Mouse (Mus musculus) midbrain, embryonic 16.5 days (tissue): ENCODE measurements around the gene Selenot. TPM values are rescaled to one million over a fixed set of nuclear protein-coding genes. Genes with fewer than 3 reads are reported as not detected.

Experiments
- ATAC-seq: fragments of 200-750 bp; cut with Nextera tagmentation; 2 replicates; pipeline ENCODE4 v1.8.0; 2017; ENCODE audit warnings: moderate TSS enrichment
- H3K27ac ChIP-seq: fragments of 300-500 bp; sonication (generic); 2 replicates; pipeline ENCODE4 v1.5.1; 2014; ENCODE audit warnings: mild to moderate bottlenecking, low read length, mixed read lengths
- H3K27me3 ChIP-seq: fragments of 300-500 bp; sonication (generic); 2 replicates; pipeline ENCODE4 v1.6.1; 2014; ENCODE audit warnings: low read depth, low read length, mixed read lengths; ENCODE audit not compliant: control insufficient read depth, insufficient read depth
- H3K36me3 ChIP-seq: fragments of 300-500 bp; sonication (generic); 2 replicates; pipeline ENCODE4 v1.6.1; 2014; ENCODE audit warnings: mild to moderate bottlenecking, low read length, moderate library complexity, mixed read lengths; ENCODE audit not compliant: control insufficient read depth, insufficient read depth
- H3K4me1 ChIP-seq: fragments of 300-500 bp; sonication (generic); 2 replicates; pipeline ENCODE4 v1.6.1; 2014; ENCODE audit warnings: mild to moderate bottlenecking, low read length, mixed read lengths; ENCODE audit not compliant: control insufficient read depth, insufficient read depth
- H3K4me2 ChIP-seq: fragments of 300-500 bp; sonication (generic); 2 replicates; pipeline ENCODE4 v1.6.1; 2014; ENCODE audit warnings: mild to moderate bottlenecking, low read length, mixed read lengths
- H3K4me3 ChIP-seq: fragments of 300-500 bp; sonication (generic); 2 replicates; pipeline ENCODE4 v1.5.1; 2014; ENCODE audit warnings: low read depth, mild to moderate bottlenecking, low read length, moderate library complexity, mixed read lengths
- H3K9ac ChIP-seq: fragments of 300-500 bp; sonication (generic); 2 replicates; pipeline ENCODE4 v1.6.1; 2014; ENCODE audit warnings: low read depth, low read length, mixed read lengths
- H3K9me3 ChIP-seq: fragments of 300-500 bp; sonication (generic); replicated peaks from 2 replicates; pipeline ENCODE4 v1.6.1; 2014; ENCODE audit warnings: mild to moderate bottlenecking, low read length, mixed read lengths; ENCODE audit not compliant: control insufficient read depth, poor library complexity, severe bottlenecking
- WGBS: fragments of 180-500 bp; shearing (Covaris S2); extraction: QIAGEN DNeasy Blood & Tissue Kit; methylation state at CpG from one replicate; pipeline ENCODE4 v1.1.7; 2014; 5-methylcytosine and 5-hydroxymethylcytosine counted together
- polyA plus RNA-seq: library from polyadenylated mRNA; unstranded; fragments of >200 nt; fragmentation: Nextera tagmentation; extraction: Ambion mirVana; gene quantifications from 2 replicates; pipeline ENCODE4 v1.2.1, GENCODE M21; 2015

The Selenot gene
- polyA plus RNA-seq, 1 experiment from 2014 or later: 24.8 TPM

DNA sequence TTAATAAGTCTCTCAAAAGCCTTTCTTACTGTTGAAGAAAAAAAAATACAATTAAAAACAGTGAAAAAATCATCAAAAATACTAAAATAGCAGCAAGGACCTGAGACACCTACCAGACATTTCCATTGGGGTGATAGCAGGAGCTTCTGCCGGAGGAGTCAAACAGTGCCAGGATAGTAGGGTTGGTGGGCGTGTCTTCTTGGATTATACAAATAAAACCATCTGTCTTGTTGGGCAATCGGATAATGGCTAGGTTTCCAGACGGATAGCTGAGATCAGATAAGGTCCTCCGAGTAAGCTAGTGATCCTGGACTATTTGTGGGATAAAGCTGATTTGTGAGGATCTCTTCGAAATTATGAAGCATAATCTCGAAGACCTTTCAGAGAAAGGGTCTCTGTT, 44.6 kb downstream of the Selenot start:
- Histone ChIP-seq H3K9ac (no peak overlapping the region), H3K36me3 (no peaks in the 10 kb centered on the region), H3K27me3 (no peaks in the 10 kb centered on the region), H3K4me1 (no peaks in the 10 kb centered on the region), H3K27ac (no peak overlapping the region), H3K4me2 (no peak overlapping the region), H3K9me3 (no peaks in the 10 kb centered on the region), H3K4me3 (no peak overlapping the region)
- WGBS: 74% methylated on average over 7 of the region's 7 CpGs
- no peak for ATAC-seq

DNA sequence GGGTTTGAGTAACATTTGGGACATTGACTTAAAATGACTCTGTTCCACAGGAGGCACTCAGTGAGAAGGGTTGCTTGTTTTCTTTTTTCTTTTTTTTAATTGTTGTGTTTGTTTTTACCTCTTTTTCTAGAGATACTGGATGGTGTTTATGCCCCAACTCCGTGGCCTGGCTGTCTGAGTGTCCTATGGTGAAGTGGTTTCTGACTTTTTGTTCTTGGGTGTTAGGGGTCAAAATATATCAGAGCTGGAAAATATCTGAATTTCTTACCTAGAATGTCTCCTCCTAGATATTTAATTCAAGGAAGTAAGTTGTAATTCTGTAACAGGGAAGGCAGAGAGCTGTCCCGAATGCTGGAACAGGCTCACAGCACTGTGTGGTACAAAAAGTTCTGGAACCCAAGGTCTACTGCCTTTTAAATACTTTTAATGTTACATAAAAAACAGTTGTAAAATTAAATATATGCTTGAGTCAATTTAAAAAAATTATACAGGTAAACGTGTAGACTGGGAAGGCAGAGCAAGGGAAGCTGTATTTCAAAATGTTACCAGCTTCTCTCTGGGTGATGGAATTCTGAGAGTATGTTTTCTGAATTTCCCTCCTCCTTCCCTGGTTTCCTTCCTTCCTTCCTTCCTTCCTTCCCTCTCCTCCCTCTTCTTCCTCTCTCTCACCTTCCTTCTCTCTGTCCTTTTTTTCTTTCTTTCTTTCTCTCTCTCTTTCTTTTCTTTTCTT, 46.4 kb downstream of the Selenot start:
- 75% methylated on average over 3 of the region's 3 CpGs for WGBS
- Histone ChIP-seq H3K4me2 (no peak overlapping the region), H3K9ac (no peak overlapping the region), H3K4me3 (no peak overlapping the region), H3K27me3 (no peaks in the 10 kb centered on the region), H3K27ac (no peak overlapping the region), H3K36me3 (no peaks in the 10 kb centered on the region), H3K9me3 (no peaks in the 10 kb centered on the region), H3K4me1 (no peaks in the 10 kb centered on the region)
- no peak for ATAC-seq

DNA sequence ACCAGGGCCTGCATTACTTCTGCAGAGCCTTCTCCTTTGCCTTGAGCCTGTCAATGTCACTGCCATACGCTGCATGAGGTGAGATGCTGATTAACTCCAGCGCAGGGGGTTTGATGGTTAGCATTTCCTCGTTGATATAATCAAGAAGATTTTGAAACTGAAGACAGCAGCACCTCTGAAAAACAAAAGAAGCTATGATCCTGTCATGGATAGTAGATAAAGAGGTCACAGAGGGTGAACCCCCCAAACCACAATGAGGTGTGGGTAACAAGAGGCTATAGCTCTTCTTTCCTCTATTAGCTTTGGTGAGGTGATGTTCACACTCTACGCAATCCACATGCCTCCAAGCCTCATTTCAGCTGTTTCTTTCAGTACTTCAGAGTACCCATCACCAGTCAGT, 48.5 kb downstream of the Selenot start:
- H3K27me3 ChIP-seq: no peaks in the 10 kb centered on the region
- H3K36me3 ChIP-seq: no peaks in the 10 kb centered on the region
- no peak overlapping the region for H3K4me2 ChIP-seq
- no peak overlapping the region for H3K27ac ChIP-seq
- H3K9me3 ChIP-seq: no peaks in the 10 kb centered on the region
- WGBS: 90% methylated on average over 4 of the region's 4 CpGs
- no peak for ATAC-seq
- H3K4me1 ChIP-seq: no peaks in the 10 kb centered on the region
- H3K9ac ChIP-seq: no peak overlapping the region
- H3K4me3 ChIP-seq: no peak overlapping the region

DNA sequence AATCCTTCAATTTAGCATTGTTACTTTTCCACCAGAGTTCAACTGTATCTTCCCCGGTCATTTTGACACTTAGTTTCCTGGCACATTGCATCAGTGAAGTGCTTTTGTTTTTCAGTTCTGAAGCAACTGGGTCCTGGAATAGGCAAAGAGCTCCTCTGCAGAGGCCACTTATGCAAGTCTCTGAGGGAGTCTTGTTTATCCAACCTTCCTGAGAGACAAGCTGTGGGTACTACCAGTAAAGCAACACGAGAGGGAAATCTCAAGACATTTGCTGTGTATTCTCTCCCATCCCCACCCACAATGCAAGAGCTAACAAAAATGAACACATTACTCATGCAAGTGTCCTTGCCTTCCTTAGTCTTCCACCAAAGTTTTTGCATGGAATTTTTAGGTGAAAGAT, 55.3 kb downstream of the Selenot start:
- no peak for ATAC-seq
- no peaks in the 10 kb centered on the region for H3K9me3 ChIP-seq
- no peak overlapping the region for H3K4me3 ChIP-seq
- no peaks in the 10 kb centered on the region for H3K36me3 ChIP-seq
- no peak overlapping the region for H3K9ac ChIP-seq
- H3K4me2 ChIP-seq: no peak overlapping the region
- H3K4me1 ChIP-seq: no peaks in the 10 kb centered on the region
- H3K27me3 ChIP-seq: no peaks in the 10 kb centered on the region
- WGBS: 89% methylated on average over 2 of the region's 2 CpGs
- no peak overlapping the region for H3K27ac ChIP-seq

DNA sequence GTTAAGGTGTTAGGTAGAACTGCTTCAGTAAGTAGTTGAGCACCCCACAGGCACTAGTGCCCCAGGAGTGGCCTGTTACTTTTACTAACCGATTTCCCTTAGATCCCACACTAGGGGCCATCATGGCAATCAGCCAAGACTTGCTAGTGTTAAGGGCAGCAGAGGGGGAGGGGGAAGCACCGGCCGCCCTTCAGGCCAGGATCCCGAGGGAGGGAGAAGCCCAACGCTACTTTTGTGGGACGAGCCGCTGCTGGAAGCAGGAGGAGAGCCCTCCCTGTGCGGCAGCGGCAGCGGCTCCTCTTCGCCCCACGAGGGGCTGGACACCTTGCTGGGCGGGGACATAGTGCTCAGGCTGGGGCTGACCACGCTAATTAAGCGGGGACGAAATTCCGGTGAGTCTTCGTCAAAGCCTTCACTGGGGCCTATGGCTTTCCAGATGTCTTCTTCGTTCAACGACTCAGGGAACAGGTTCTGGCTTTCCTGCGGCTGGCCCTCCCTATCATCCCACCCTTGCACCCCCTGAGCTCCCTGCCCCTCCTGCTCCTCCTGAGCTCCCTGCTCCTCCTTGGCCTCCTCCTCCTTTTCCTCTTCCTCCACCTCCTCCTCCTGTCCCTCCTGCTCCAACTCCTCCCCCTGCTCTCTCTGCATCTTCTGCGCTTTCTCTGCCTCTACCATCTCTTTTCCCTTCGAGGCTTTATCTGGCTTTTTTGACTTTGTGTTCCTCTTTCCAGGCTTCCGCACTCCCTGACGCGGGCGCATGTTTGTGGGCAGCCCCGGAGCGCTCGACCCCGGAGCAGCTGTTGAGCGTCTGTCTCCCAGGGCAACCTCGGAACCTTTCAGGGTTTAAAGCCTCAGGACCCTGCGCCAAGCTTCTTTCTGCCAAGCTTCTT, 60.2 kb downstream of the Selenot start, which contains the start of gene Erich6:
Erich6 (minus strand) TSS at position 802 of the 890 bp plus-strand sequence.
- H3K36me3 ChIP-seq: no peaks in the 10 kb centered on the region
- H3K4me1 ChIP-seq: no peaks in the 10 kb centered on the region
- no peaks in the 10 kb centered on the region for H3K27me3 ChIP-seq
- peak within 1 kb of the TSS; percentile 53 for H3K4me3 ChIP-seq
- peak within 1 kb of the TSS; percentile 98 for H3K4me2 ChIP-seq
- peak within 1 kb of the TSS; percentile 34; the same call in 1 of the 2 replicates for H3K27ac ChIP-seq
- under 1% methylated on average over 33 of the region's 34 CpGs for WGBS
- no peaks in the 10 kb centered on the region; the same call in 1 of the 2 replicates for H3K9me3 ChIP-seq
- peak within 1 kb of the TSS; percentile 74 for H3K9ac ChIP-seq
- ATAC-seq: peak; percentile 94

Other genes with a start within 250 kb of the Selenot start
- gene Tsc22d2, start 161.9 kb upstream of the Selenot start, polyA plus RNA-seq: 7.2 and 8.5 TPM in 2 replicates
- 33.4 and 33.9 TPM in 2 replicates for gene Eif2a, start 50.8 kb upstream of the Selenot start, polyA plus RNA-seq
- gene Serp1, start 50.7 kb upstream of the Selenot start, polyA plus RNA-seq: 48.5 and 52.4 TPM in 2 replicates
- 0.19 and 0.26 TPM in 2 replicates for gene Erich6, start 60.6 kb downstream of the Selenot start, polyA plus RNA-seq
- 8.9 and 10.7 TPM in 2 replicates for gene Siah2, start 115.8 kb downstream of the Selenot start, polyA plus RNA-seq
- gene Mindy4b-ps, start 245.7 kb downstream of the Selenot start, polyA plus RNA-seq: 0.12 and 0.33 TPM in 2 replicates